11 mouse cellular contexts compared by ENCODE assay signal in the genomic region with DNA sequence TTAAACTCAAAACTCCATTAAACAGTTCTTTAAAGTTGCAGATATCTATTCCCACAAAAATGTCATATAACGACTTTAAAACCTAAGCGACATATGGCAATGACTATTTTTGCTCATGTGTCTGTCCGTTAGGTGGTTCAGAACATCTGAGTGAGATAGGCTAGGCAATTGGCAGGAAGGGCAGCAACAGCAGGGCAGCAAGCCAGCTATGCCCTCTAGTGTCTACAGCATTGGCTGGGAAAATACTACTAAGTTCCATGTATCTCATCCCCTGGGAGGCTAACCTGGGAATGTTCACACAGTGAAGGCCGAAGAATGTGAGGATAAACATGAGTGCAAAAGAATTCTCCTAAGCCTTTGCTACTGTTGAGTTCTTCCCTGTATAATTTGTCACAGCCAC.
DNase-seq lines count a peak whose midpoint lies in the region; ATAC-seq and TF ChIP-seq lines count a peak whose summit lies in the region.
"Had no signal": no experiment of that assay in that cellular context is flagged by ENCODE, and none has a peak within 500 bp of the region (broad histone marks: within the 10 kb centered on the region; RNA-seq: fewer than 3 reads in every experiment).

No protein-coding gene starts in this region.

- no peak for TF ChIP-seq CTCF in kidney, adult 2 months (conservative IDR thresholded peaks at IDR 0.05; ENCODE audit: insufficient read depth, insufficient read length, low read depth, low read length)
- TF ChIP-seq CTCF in left cerebral cortex, adult 2 months (IDR thresholded peaks at IDR 0.05): peak; percentile 26
- TF ChIP-seq CTCF in forebrain, postnatal 0 days (IDR thresholded peaks at IDR 0.05; ENCODE audit: low read depth): no peak

- 86% methylated on average over 4 of the region's 4 CpGs for WGBS in kidney, adult 2 months
- WGBS in forebrain, postnatal 0 days: 71% methylated on average over 4 of the region's 4 CpGs

- TF ChIP-seq POLR2A in kidney, adult 2 months (IDR thresholded peaks at IDR 0.05; ENCODE audit: low read depth, low read length): no peak

- peak; percentile 37 to 50 for DNase-seq in cerebellum, postnatal 10 days
- DNase-seq in cerebellum, adult 9-10 months: no peak
- DNase-seq in kidney, adult 2 months: peak; percentile 2
- DNase-seq in kidney, adult 18-20 months: no peak
- DNase-seq in adipocyte (ENCODE audit: low spot score): peak; percentile 28
- DNase-seq in left cerebral cortex, adult 2 months (ENCODE audit: extremely low spot score in 1 of 2, low spot score in 2 of 2): peak; percentile 16 to 38
- no peak for DNase-seq in forebrain, postnatal 0 days
- DNase-seq in ovary, adult 18-20 months (ENCODE audit: low spot score): no peak
- DNase-seq: lung, adult 18-20 months had no signal

- no peak overlapping the region for H3K9ac ChIP-seq in forebrain, postnatal 0 days
- H3K9ac ChIP-seq: midbrain, embryonic 15.5 days had no signal

- ATAC-seq in forebrain, postnatal 0 days: no peak
- ATAC-seq: midbrain, embryonic 15.5 days had no signal

- intact Hi-C loops in left cerebral cortex, adult 2 months (cut with DNase I): no loop called here

- no peaks in the 10 kb centered on the region for H3K9me3 ChIP-seq in forebrain, postnatal 0 days (ENCODE audit: low read length)
- H3K9me3 ChIP-seq: limb, embryonic 10.5 days; midbrain, embryonic 15.5 days had no signal

- H3K4me2 ChIP-seq in forebrain, postnatal 0 days (ENCODE audit: low read depth): no peak overlapping the region
- H3K4me2 ChIP-seq: midbrain, embryonic 15.5 days had no signal

- H3K4me1 ChIP-seq in kidney, adult 2 months (ENCODE audit: control insufficient read depth, insufficient read depth, low read length): no peaks in the 10 kb centered on the region
- no peaks in the 10 kb centered on the region for H3K4me1 ChIP-seq in forebrain, postnatal 0 days (ENCODE audit: insufficient read depth)
- H3K4me1 ChIP-seq: limb, embryonic 10.5 days; midbrain, embryonic 15.5 days had no signal

- no peaks in the 10 kb centered on the region for H3K36me3 ChIP-seq in kidney, adult 2 months (ENCODE audit: control insufficient read depth, insufficient read depth, low read length)
- H3K36me3 ChIP-seq in forebrain, postnatal 0 days (ENCODE audit: insufficient read depth): no peaks in the 10 kb centered on the region
- H3K36me3 ChIP-seq: limb, embryonic 10.5 days; midbrain, embryonic 15.5 days had no signal

- no peaks in the 10 kb centered on the region for H3K27me3 ChIP-seq in kidney, adult 2 months (replicated peaks; ENCODE audit: control insufficient read depth, insufficient read depth, low read length)
- H3K27me3 ChIP-seq in forebrain, postnatal 0 days (ENCODE audit: insufficient read depth, low read length): no peaks in the 10 kb centered on the region
- H3K27me3 ChIP-seq: midbrain, embryonic 15.5 days had no signal

- no peak overlapping the region for H3K4me3 ChIP-seq in kidney, adult 2 months (ENCODE audit: insufficient read depth, low read depth, low read length)
- H3K4me3 ChIP-seq in left cerebral cortex, adult 2 months: no peak overlapping the region
- H3K4me3 ChIP-seq in forebrain, postnatal 0 days (ENCODE audit: low read depth, low read length): no peak overlapping the region
- H3K4me3 ChIP-seq: limb, embryonic 10.5 days; midbrain, embryonic 15.5 days had no signal

- H3K27ac ChIP-seq in kidney, adult 2 months (ENCODE audit: insufficient read depth, low read depth, low read length): no peak overlapping the region
- H3K27ac ChIP-seq in left cerebral cortex, adult 2 months: peak overlapping the region; percentile 48; the same call in 1 of the 2 replicates
- no peak overlapping the region for H3K27ac ChIP-seq in forebrain, postnatal 0 days (ENCODE audit: low read depth, low read length)
- H3K27ac ChIP-seq: limb, embryonic 10.5 days; midbrain, embryonic 15.5 days had no signal

Comparison
In these comparisons a context has a peak if more than half of its experiments do, and no peak if none do; other contexts are left out.
1. DNase-seq: peak in cerebellum, postnatal 10 days (2 of 2), kidney, adult 2 months (single experiment), adipocyte (single experiment) and left cerebral cortex, adult 2 months (2 of 2); none in cerebellum, adult 9-10 months (single experiment), kidney, adult 18-20 months (single experiment), forebrain, postnatal 0 days (single experiment) and ovary, adult 18-20 months (single experiment).